Mouse (Mus musculus) lung, adult 2 months (tissue): ENCODE data around the gene Alg12.

Experiments used
- CTCF ChIP-seq: fragments of 200-500 bp; IDR thresholded peaks from 2 replicates; pipeline ENCODE4 v1.5.1; 2011; ENCODE audit warnings: mild to moderate bottlenecking, low read length, control low read depth; ENCODE audit not compliant: insufficient read depth
- POLR2A ChIP-seq: fragments of 200-500 bp; IDR thresholded peaks from 2 replicates; pipeline ENCODE4 v1.6.1; 2011; ENCODE audit warnings: low read depth, mild to moderate bottlenecking, control low read depth, low read length, borderline replicate concordance; ENCODE audit errors: extremely low read depth

DNA sequence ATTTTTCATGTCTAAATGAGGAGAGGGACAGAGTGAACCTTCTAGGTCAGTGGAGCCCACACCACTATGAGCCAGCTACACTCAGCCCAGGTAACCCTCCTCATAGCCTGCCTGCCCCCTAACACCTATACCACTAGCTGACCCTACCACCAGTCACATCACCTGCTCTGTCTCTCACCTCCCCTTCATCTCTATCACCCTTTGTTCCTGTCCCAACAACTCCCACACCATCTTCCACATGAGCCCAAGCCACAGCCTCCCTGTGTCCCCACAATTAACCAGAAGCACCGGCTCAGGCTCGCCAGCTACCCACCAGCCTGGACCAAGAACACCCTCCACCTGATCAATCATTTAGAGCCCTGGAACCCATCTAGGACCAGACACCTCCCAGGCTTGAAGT is 8.7 kb downstream of the Alg12 start:
- TF ChIP-seq CTCF (no peak), POLR2A (no peak)
